Mouse (Mus musculus): ENCODE measurements around the gene Slc4a1ap. TPM values are rescaled to one million over a fixed set of nuclear protein-coding genes. Genes with fewer than 3 reads are reported as not detected.

The Slc4a1ap gene
- polyA plus RNA-seq, 1 experiment, result 16.9 TPM

GRCm38 (mm10) chr5:31596481-31597429 lies 70.0 kb downstream of the Slc4a1ap start, which contains the start of gene Mrpl33:
TSS of gene Mrpl33 (plus strand) at chr5:31596935.
- TF ChIP-seq CTCF (IDR thresholded peaks at IDR 0.05; ENCODE audit: control insufficient read depth, insufficient read depth, insufficient replicate concordance, low read depth, low read length) (no peak; the same call in 1 of the 2 replicates), POLR2A (IDR thresholded peaks at IDR 0.05; ENCODE audit: control insufficient read depth, low read depth, low read length) (peak; percentile 14; the same call in 1 of the 2 replicates)
- Histone ChIP-seq H3K4me3 (ENCODE audit: control insufficient read depth, low read depth, low read length) (peak within 1 kb of the TSS; percentile 26), H3K36me3 (ENCODE audit: control insufficient read depth, insufficient read depth, low read length) (no peaks in the 10 kb centered on the region), H3K4me1 (ENCODE audit: control insufficient read depth, insufficient read depth, low read length) (peaks cover 3% of the 10 kb centered on the region), H3K27me3 (ENCODE audit: control insufficient read depth, insufficient read depth, low read length) (no peaks in the 10 kb centered on the region), H3K27ac (ENCODE audit: control insufficient read depth, insufficient read depth, low read depth, low read length) (no peak within 1 kb of the TSS; the same call in 1 of the 2 replicates)

GRCm38 (mm10) chr5:31597430-31597944 lies 70.7 kb downstream of the Slc4a1ap start:
- TF ChIP-seq CTCF (IDR thresholded peaks at IDR 0.05; ENCODE audit: control insufficient read depth, insufficient read depth, insufficient replicate concordance, low read depth, low read length) (no peak), POLR2A (IDR thresholded peaks at IDR 0.05; ENCODE audit: control insufficient read depth, low read depth, low read length) (no peak)
- H3K4me3 ChIP-seq (ENCODE audit: control insufficient read depth, low read depth, low read length), result no peak overlapping the region
- no peak overlapping the region for H3K27ac ChIP-seq (ENCODE audit: control insufficient read depth, insufficient read depth, low read depth, low read length)
- peaks cover 3% of the 10 kb centered on the region for H3K4me1 ChIP-seq (ENCODE audit: control insufficient read depth, insufficient read depth, low read length)
- no peaks in the 10 kb centered on the region for H3K27me3 ChIP-seq (ENCODE audit: control insufficient read depth, insufficient read depth, low read length)
- H3K36me3 ChIP-seq (ENCODE audit: control insufficient read depth, insufficient read depth, low read length), result no peaks in the 10 kb centered on the region

GRCm38 (mm10) chr5:31598121-31598520 lies 71.3 kb downstream of the Slc4a1ap start:
- Histone ChIP-seq H3K27ac (ENCODE audit: control insufficient read depth, insufficient read depth, low read depth, low read length) (no peak overlapping the region), H3K36me3 (ENCODE audit: control insufficient read depth, insufficient read depth, low read length) (no peaks in the 10 kb centered on the region), H3K4me3 (ENCODE audit: control insufficient read depth, low read depth, low read length) (no peak overlapping the region), H3K4me1 (ENCODE audit: control insufficient read depth, insufficient read depth, low read length) (peaks cover 3% of the 10 kb centered on the region), H3K27me3 (ENCODE audit: control insufficient read depth, insufficient read depth, low read length) (no peaks in the 10 kb centered on the region)
- TF ChIP-seq CTCF (IDR thresholded peaks at IDR 0.05; ENCODE audit: control insufficient read depth, insufficient read depth, insufficient replicate concordance, low read depth, low read length), result no peak
- no peak for TF ChIP-seq POLR2A (IDR thresholded peaks at IDR 0.05; ENCODE audit: control insufficient read depth, low read depth, low read length)

- H3K27ac ChIP-seq (ENCODE audit: control insufficient read depth, insufficient read depth, low read depth, low read length), result no peak overlapping the region
- no peak overlapping the region for H3K4me3 ChIP-seq (ENCODE audit: control insufficient read depth, low read depth, low read length)
- no peaks in the 10 kb centered on the region for H3K36me3 ChIP-seq (ENCODE audit: control insufficient read depth, insufficient read depth, low read length)
- H3K4me1 ChIP-seq (ENCODE audit: control insufficient read depth, insufficient read depth, low read length), result peaks cover 3% of the 10 kb centered on the region
- no peaks in the 10 kb centered on the region for H3K27me3 ChIP-seq (ENCODE audit: control insufficient read depth, insufficient read depth, low read length)
- TF ChIP-seq POLR2A (IDR thresholded peaks at IDR 0.05; ENCODE audit: control insufficient read depth, low read depth, low read length) (no peak), CTCF (IDR thresholded peaks at IDR 0.05; ENCODE audit: control insufficient read depth, insufficient read depth, insufficient replicate concordance, low read depth, low read length) (peak; percentile 4; the same call in 1 of the 2 replicates)
Observed at GRCm38 (mm10) chr5:31598579-31598978, 71.8 kb downstream of the Slc4a1ap start.

- H3K27me3 ChIP-seq (ENCODE audit: control insufficient read depth, insufficient read depth, low read length), result no peaks in the 10 kb centered on the region
- H3K4me1 ChIP-seq (ENCODE audit: control insufficient read depth, insufficient read depth, low read length), result peaks cover 3% of the 10 kb centered on the region
- no peak overlapping the region for H3K4me3 ChIP-seq (ENCODE audit: control insufficient read depth, low read depth, low read length)
- no peaks in the 10 kb centered on the region for H3K36me3 ChIP-seq (ENCODE audit: control insufficient read depth, insufficient read depth, low read length)
- no peak overlapping the region for H3K27ac ChIP-seq (ENCODE audit: control insufficient read depth, insufficient read depth, low read depth, low read length)
- TF ChIP-seq CTCF (IDR thresholded peaks at IDR 0.05; ENCODE audit: control insufficient read depth, insufficient read depth, insufficient replicate concordance, low read depth, low read length) (no peak), POLR2A (IDR thresholded peaks at IDR 0.05; ENCODE audit: control insufficient read depth, low read depth, low read length) (no peak)
Observed at GRCm38 (mm10) chr5:31599161-31599560, 72.4 kb downstream of the Slc4a1ap start.

GRCm38 (mm10) chr5:31601162-31601722 lies 74.4 kb downstream of the Slc4a1ap start:
- Histone ChIP-seq H3K4me3 (ENCODE audit: control insufficient read depth, low read depth, low read length) (no peak overlapping the region), H3K27me3 (ENCODE audit: control insufficient read depth, insufficient read depth, low read length) (no peaks in the 10 kb centered on the region), H3K4me1 (ENCODE audit: control insufficient read depth, insufficient read depth, low read length) (peaks cover 3% of the 10 kb centered on the region), H3K27ac (ENCODE audit: control insufficient read depth, insufficient read depth, low read depth, low read length) (no peak overlapping the region), H3K36me3 (ENCODE audit: control insufficient read depth, insufficient read depth, low read length) (no peaks in the 10 kb centered on the region)
- TF ChIP-seq CTCF (IDR thresholded peaks at IDR 0.05; ENCODE audit: control insufficient read depth, insufficient read depth, insufficient replicate concordance, low read depth, low read length) (no peak), POLR2A (IDR thresholded peaks at IDR 0.05; ENCODE audit: control insufficient read depth, low read depth, low read length) (no peak)

- no peak overlapping the region for H3K4me3 ChIP-seq (ENCODE audit: control insufficient read depth, low read depth, low read length)
- TF ChIP-seq CTCF (IDR thresholded peaks at IDR 0.05; ENCODE audit: control insufficient read depth, insufficient read depth, insufficient replicate concordance, low read depth, low read length) (no peak), POLR2A (IDR thresholded peaks at IDR 0.05; ENCODE audit: control insufficient read depth, low read depth, low read length) (no peak; the same call in 1 of the 2 replicates)
- no peaks in the 10 kb centered on the region for H3K27me3 ChIP-seq (ENCODE audit: control insufficient read depth, insufficient read depth, low read length)
- H3K36me3 ChIP-seq (ENCODE audit: control insufficient read depth, insufficient read depth, low read length), result no peaks in the 10 kb centered on the region
- H3K4me1 ChIP-seq (ENCODE audit: control insufficient read depth, insufficient read depth, low read length), result peaks cover 1% of the 10 kb centered on the region
- no peak overlapping the region; the same call in 1 of the 2 replicates for H3K27ac ChIP-seq (ENCODE audit: control insufficient read depth, insufficient read depth, low read depth, low read length)
Observed at GRCm38 (mm10) chr5:31602377-31602776, 75.6 kb downstream of the Slc4a1ap start.
